20 mouse cellular contexts compared by ENCODE assay signal in the genomic region with DNA sequence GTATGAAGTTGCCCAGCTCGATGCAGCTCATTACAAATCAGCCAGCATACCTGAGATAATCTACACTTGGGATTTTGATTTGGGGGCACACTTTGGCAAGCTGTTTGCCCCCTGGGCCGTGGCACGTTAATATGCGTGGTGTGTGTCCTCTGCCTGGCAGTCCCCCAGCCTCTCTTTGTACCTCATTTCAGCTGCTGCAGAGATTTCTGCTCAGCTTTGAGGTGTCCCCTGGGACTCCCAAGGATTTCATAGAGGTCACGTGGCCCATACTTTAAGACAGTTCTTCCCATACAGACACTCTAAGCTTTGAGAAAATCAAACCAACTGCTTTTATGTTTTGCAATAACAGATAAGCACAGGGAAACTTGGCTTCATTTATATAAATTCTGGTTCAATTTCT.
"Had no signal": no experiment of that assay in that cellular context is flagged by ENCODE, and none has a peak within 500 bp of the region (broad histone marks: within the 10 kb centered on the region; RNA-seq: fewer than 3 reads in every experiment).

No protein-coding gene starts in this region.

- H3K27me3 ChIP-seq: limb, embryonic 12.5 days; limb, embryonic 15.5 days; neural tube, embryonic 13.5 days; stomach, embryonic 15.5 days had no signal

- H3K4me2 ChIP-seq: limb, embryonic 12.5 days; limb, embryonic 15.5 days; liver, embryonic 11.5 days; lung, embryonic 14.5 days; neural tube, embryonic 13.5 days; stomach, embryonic 15.5 days had no signal

- H3K27ac ChIP-seq: limb, embryonic 12.5 days; limb, embryonic 15.5 days; liver, embryonic 14.5 days; macrophage; neural tube, embryonic 13.5 days; stomach, embryonic 15.5 days had no signal

- H3K36me3 ChIP-seq: limb, embryonic 12.5 days; limb, embryonic 15.5 days; neural tube, embryonic 13.5 days; stomach, embryonic 15.5 days had no signal

- H3K4me3 ChIP-seq: limb, embryonic 12.5 days; limb, embryonic 15.5 days; myocyte; neural tube, embryonic 13.5 days; stomach, embryonic 15.5 days had no signal

- H3K9ac ChIP-seq: limb, embryonic 12.5 days; limb, embryonic 15.5 days; liver, embryonic 14.5 days; liver, postnatal 0 days; lung, embryonic 14.5 days; neural tube, embryonic 13.5 days; stomach, embryonic 15.5 days had no signal

- DNase-seq: kidney, adult 18-20 months; kidney, adult 9 months; kidney, postnatal 14 days; kidney, postnatal 4 days; left cerebral cortex, postnatal 4 days; liver, postnatal 0 days; lung, embryonic 14.5 days; retina, postnatal 1 day; right cerebral cortex, postnatal 25 days; spleen, adult 18-20 months; thymus, postnatal 25 days had no signal

- H3K9me3 ChIP-seq: limb, embryonic 12.5 days; limb, embryonic 15.5 days; neural tube, embryonic 13.5 days; stomach, embryonic 15.5 days had no signal

- ATAC-seq: liver, postnatal 0 days; lung, postnatal 0 days had no signal

- H3K4me1 ChIP-seq: limb, embryonic 12.5 days; limb, embryonic 15.5 days; stomach, embryonic 15.5 days had no signal
